Mouse (Mus musculus): Measurements from ENCODE around the gene Timp4. TPM values are rescaled to one million over a fixed set of nuclear protein-coding genes. Genes with fewer than 3 reads are reported as not detected.

Gene Timp4
- total and polyA plus RNA-seq, 3 experiments: not detected

GRCm38 (mm10) chr6:115292621-115293020 lies 40.6 kb upstream of the Timp4 start:
- Histone ChIP-seq H3K4me3 (ENCODE audit: control insufficient read depth in 1 of 2, insufficient read depth in 1 of 2, low read depth in 2 of 2, low read length in 2 of 2) (no peak overlapping the region), H3K27me3 (ENCODE audit: control insufficient read depth in 1 of 2, insufficient read depth in 2 of 2, low read length in 2 of 2) (no peaks in the 10 kb centered on the region; a peak in 2 of 4 replicates), H3K27ac (ENCODE audit: control insufficient read depth, low read depth, low read length) (no peak overlapping the region), H3K36me3 (ENCODE audit: control insufficient read depth in 1 of 2, insufficient read depth in 2 of 2, low read length in 2 of 2) (no peaks in the 10 kb centered on the region), H3K9me3 (replicated peaks; ENCODE audit: insufficient read depth, low read length) (no peaks in the 10 kb centered on the region), H3K4me1 (ENCODE audit: control insufficient read depth in 1 of 2, insufficient read depth in 2 of 2, low read length in 2 of 2) (no peaks in the 10 kb centered on the region), H3K9ac (ENCODE audit: control insufficient read depth, low read depth, low read length, poor library complexity, severe bottlenecking) (no peak overlapping the region), H3K79me2 (ENCODE audit: control insufficient read depth, insufficient read depth, low read length, poor library complexity) (no peaks in the 10 kb centered on the region)
- DNase-seq (ENCODE audit: low read depth, low spot score): no peak
- TF ChIP-seq GABPA (IDR thresholded peaks at IDR 0.05; ENCODE audit: low read depth, low read length) (no peak), TCF12 (IDR thresholded peaks at IDR 0.05; ENCODE audit: low read depth, low read length) (no peak), RCOR1 (IDR thresholded peaks at IDR 0.05; ENCODE audit: low read depth, low read length) (no peak), KAT2A (conservative IDR thresholded peaks at IDR 0.05; ENCODE audit: low read depth, low read length) (no peak), E2F4 (IDR thresholded peaks at IDR 0.05; ENCODE audit: borderline replicate concordance, low read depth, low read length) (no peak), ETS1 (IDR thresholded peaks at IDR 0.05; ENCODE audit: low read depth, low read length) (no peak), ZMIZ1 (IDR thresholded peaks at IDR 0.05; ENCODE audit: low read depth, low read length) (no peak), POLR2AphosphoS2 (IDR thresholded peaks at IDR 0.05; ENCODE audit: low read length) (no peak), MEF2A (IDR thresholded peaks at IDR 0.05; ENCODE audit: extremely low read depth, insufficient replicate concordance, low read depth, low read length, poor library complexity, severe bottlenecking) (no peak), CHD1 (IDR thresholded peaks at IDR 0.05; ENCODE audit: low read depth, low read length) (no peak), TBP (IDR thresholded peaks at IDR 0.05; ENCODE audit: low read depth, low read length) (no peak), BHLHE40 (IDR thresholded peaks at IDR 0.05; ENCODE audit: borderline replicate concordance, low read depth, low read length) (no peak), MYC (IDR thresholded peaks at IDR 0.05; ENCODE audit: low read depth, low read length) (no peak), ZKSCAN1 (IDR thresholded peaks at IDR 0.05; ENCODE audit: low read depth, low read length) (no peak), MAZ (IDR thresholded peaks at IDR 0.05; ENCODE audit: low read depth, low read length) (no peak), MAX (IDR thresholded peaks at IDR 0.05; ENCODE audit: low read length) (no peak), USF2 (IDR thresholded peaks at IDR 0.05; ENCODE audit: borderline replicate concordance in 1 of 2, insufficient read depth in 1 of 2, low read depth in 1 of 2, low read length in 2 of 2) (no peak), ZNF384 (IDR thresholded peaks at IDR 0.05; ENCODE audit: low read depth, low read length) (no peak)

- Histone ChIP-seq H3K79me2 (ENCODE audit: control insufficient read depth, insufficient read depth, low read length, poor library complexity) (no peaks in the 10 kb centered on the region), H3K4me1 (ENCODE audit: control insufficient read depth in 1 of 2, insufficient read depth in 2 of 2, low read length in 2 of 2) (no peaks in the 10 kb centered on the region), H3K27ac (ENCODE audit: control insufficient read depth, low read depth, low read length) (no peak overlapping the region), H3K9me3 (replicated peaks; ENCODE audit: insufficient read depth, low read length) (no peaks in the 10 kb centered on the region), H3K27me3 (ENCODE audit: control insufficient read depth in 1 of 2, insufficient read depth in 2 of 2, low read length in 2 of 2) (no peaks in the 10 kb centered on the region; a peak in 2 of 4 replicates), H3K36me3 (ENCODE audit: control insufficient read depth in 1 of 2, insufficient read depth in 2 of 2, low read length in 2 of 2) (no peaks in the 10 kb centered on the region), H3K9ac (ENCODE audit: control insufficient read depth, low read depth, low read length, poor library complexity, severe bottlenecking) (no peak overlapping the region), H3K4me3 (ENCODE audit: control insufficient read depth in 1 of 2, insufficient read depth in 1 of 2, low read depth in 2 of 2, low read length in 2 of 2) (no peak overlapping the region)
- no peak for DNase-seq (ENCODE audit: low read depth, low spot score)
- no peak for TF ChIP-seq MYB (IDR thresholded peaks at IDR 0.05; ENCODE audit: low read depth, low read length)
Observed at GRCm38 (mm10) chr6:115291823-115292222, 39.8 kb upstream of the Timp4 start.

Measured in MEL (cell line).